Mouse (Mus musculus) fibroblast of lung, adult 2 months (primary cell): ENCODE measurements around the gene Abtb2.

Experiments used
- DNase-seq: peaks from one replicate; pipeline ENCODE4 v3.0.0-alpha.2; 2011; ENCODE audit warnings: low read depth

Gene Abtb2

GRCm38 (mm10) chr2:103618407-103618806 is 52.3 kb downstream of the Abtb2 start:
- no peak for DNase-seq

- DNase-seq, result no peak
Measured at GRCm38 (mm10) chr2:103622950-103623349, 56.8 kb downstream of the Abtb2 start.

GRCm38 (mm10) chr2:103625349-103625932 is 59.3 kb downstream of the Abtb2 start:
- no peak for DNase-seq

- DNase-seq, result no peak
Measured at GRCm38 (mm10) chr2:103627101-103627500, 61.0 kb downstream of the Abtb2 start.

GRCm38 (mm10) chr2:103629956-103630355 is 63.8 kb downstream of the Abtb2 start:
- no peak for DNase-seq

- no peak for DNase-seq
Measured at GRCm38 (mm10) chr2:103631293-103631717, 65.2 kb downstream of the Abtb2 start.

GRCm38 (mm10) chr2:103632136-103632925 is 66.2 kb downstream of the Abtb2 start:
- no peak for DNase-seq

GRCm38 (mm10) chr2:103632926-103633250 is 66.8 kb downstream of the Abtb2 start:
- no peak for DNase-seq

- no peak for DNase-seq
Measured at GRCm38 (mm10) chr2:103635731-103636487, 69.8 kb downstream of the Abtb2 start.

GRCm38 (mm10) chr2:103637385-103637784 is 71.3 kb downstream of the Abtb2 start:
- no peak for DNase-seq

- no peak for DNase-seq
Measured at GRCm38 (mm10) chr2:103637943-103638342, 71.8 kb downstream of the Abtb2 start.

GRCm38 (mm10) chr2:103639701-103640100 is 73.6 kb downstream of the Abtb2 start:
- no peak for DNase-seq

- no peak for DNase-seq
Measured at GRCm38 (mm10) chr2:103640861-103641260, 74.8 kb downstream of the Abtb2 start.

- DNase-seq, result no peak
Measured at GRCm38 (mm10) chr2:103643584-103644211, 77.6 kb downstream of the Abtb2 start.

- DNase-seq, result no peak
Measured at GRCm38 (mm10) chr2:103644418-103644817, 78.3 kb downstream of the Abtb2 start.

GRCm38 (mm10) chr2:103650314-103650879 is 84.3 kb downstream of the Abtb2 start:
- no peak for DNase-seq

- DNase-seq, result no peak
Measured at GRCm38 (mm10) chr2:103652121-103652520, 86.0 kb downstream of the Abtb2 start.

GRCm38 (mm10) chr2:103655037-103655436 is 88.9 kb downstream of the Abtb2 start:
- DNase-seq, result no peak

GRCm38 (mm10) chr2:103656028-103656427 is 89.9 kb downstream of the Abtb2 start:
- no peak for DNase-seq

- no peak for DNase-seq
Measured at GRCm38 (mm10) chr2:103659167-103659566, 93.1 kb downstream of the Abtb2 start.

- no peak for DNase-seq
Measured at GRCm38 (mm10) chr2:103659648-103660556, 93.8 kb downstream of the Abtb2 start.
